Mouse (Mus musculus): ENCODE measurements around the gene Dydc1. TPM values are rescaled to one million over a fixed set of nuclear protein-coding genes. Genes with fewer than 3 reads are reported as not detected.

Dydc1 gene
- polyA plus RNA-seq (2015; fragmentation: Nextera tagmentation; extraction: Ambion mirVana), result not detected in 2 replicates

DNA sequence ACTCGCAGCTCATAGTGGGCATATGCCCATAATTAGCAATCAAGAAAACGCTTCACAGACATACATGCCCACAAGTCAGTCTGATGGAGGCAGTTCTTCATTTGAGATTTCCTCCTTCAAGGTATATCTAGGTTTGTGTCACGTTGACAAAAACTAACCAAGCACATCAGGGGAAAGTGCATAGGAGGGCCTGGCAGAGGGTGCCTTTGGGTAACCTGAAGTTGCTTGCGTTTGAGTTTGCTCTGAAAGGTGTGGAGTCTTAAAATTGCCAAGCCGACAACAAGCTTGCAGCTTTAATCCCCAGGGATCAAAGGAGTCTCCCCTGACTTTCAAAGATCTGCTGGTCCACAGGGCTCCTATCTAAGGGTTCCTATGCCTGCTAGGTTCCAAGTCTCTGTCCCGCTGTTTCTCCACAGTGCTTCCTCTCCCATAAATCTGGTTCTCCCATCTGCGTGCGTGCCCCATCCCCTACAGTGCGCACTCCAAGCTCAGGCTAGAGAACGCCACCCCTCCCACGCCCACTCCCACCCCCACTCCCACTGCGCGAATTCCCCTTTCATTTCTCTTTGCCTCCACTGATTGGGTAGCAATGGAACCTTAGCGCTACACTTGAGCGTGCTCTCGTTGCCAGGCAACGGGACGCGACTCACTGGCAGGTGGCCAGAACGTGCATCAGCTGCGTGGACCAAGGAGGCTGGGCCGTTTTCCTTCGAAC, at the start of gene Dydc1:
Gene Dydc1, plus strand, starts transcription at position 683 of the 715 bp plus-strand sequence.
- Histone ChIP-seq H3K9ac (peak within 1 kb of the TSS; percentile 37), H3K9me3 (no peaks in the 10 kb centered on the region), H3K27me3 (replicated peaks) (0 out of 2 replicates have a peak, but pooled peaks cover 7% of the 10 kb centered on the region), H3K4me1 (peaks cover 6% of the 10 kb centered on the region), H3K27ac (replicated peaks) (no peak within 1 kb of the TSS), H3K4me3 (peak within 1 kb of the TSS; percentile 51), H3K4me2 (peak within 1 kb of the TSS; percentile 80), H3K36me3 (no peaks in the 10 kb centered on the region)
- no peak for ATAC-seq (ENCODE audit: extremely low read depth, insufficient number of reproducible peaks, low FRiP score, low TSS enrichment)
- 13% methylated on average over 23 of the region's 23 CpGs for WGBS

DNA sequence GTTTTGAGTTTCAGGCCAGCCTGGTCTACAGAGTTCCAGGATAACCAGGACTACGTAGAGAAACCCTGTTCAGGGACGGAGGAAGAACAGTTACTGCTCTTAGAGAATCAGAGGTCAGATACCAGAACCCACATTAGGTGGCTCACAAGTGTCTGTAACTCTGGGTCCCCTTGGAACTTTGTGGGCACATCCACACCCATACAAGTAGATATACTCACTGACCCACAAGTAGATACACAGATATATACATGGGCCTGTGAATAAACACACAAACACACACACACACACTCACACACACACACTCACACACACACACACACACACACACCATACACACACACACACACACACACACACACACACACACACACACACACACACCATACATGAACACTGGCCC, 47.6 kb upstream of the Dydc1 start:
- 61% methylated on average over 2 of the region's 2 CpGs for WGBS
- H3K4me1 ChIP-seq, result peaks cover 26% of the 10 kb centered on the region
- H3K4me2 ChIP-seq, result no peak overlapping the region
- H3K9me3 ChIP-seq, result no peaks in the 10 kb centered on the region
- H3K27ac ChIP-seq (replicated peaks), result no peak overlapping the region
- no peak overlapping the region for H3K9ac ChIP-seq
- no peak for ATAC-seq (ENCODE audit: extremely low read depth, insufficient number of reproducible peaks, low FRiP score, low TSS enrichment)
- H3K4me3 ChIP-seq, result no peak overlapping the region
- H3K36me3 ChIP-seq, result no peaks in the 10 kb centered on the region
- no peaks in the 10 kb centered on the region for H3K27me3 ChIP-seq (replicated peaks)

DNA sequence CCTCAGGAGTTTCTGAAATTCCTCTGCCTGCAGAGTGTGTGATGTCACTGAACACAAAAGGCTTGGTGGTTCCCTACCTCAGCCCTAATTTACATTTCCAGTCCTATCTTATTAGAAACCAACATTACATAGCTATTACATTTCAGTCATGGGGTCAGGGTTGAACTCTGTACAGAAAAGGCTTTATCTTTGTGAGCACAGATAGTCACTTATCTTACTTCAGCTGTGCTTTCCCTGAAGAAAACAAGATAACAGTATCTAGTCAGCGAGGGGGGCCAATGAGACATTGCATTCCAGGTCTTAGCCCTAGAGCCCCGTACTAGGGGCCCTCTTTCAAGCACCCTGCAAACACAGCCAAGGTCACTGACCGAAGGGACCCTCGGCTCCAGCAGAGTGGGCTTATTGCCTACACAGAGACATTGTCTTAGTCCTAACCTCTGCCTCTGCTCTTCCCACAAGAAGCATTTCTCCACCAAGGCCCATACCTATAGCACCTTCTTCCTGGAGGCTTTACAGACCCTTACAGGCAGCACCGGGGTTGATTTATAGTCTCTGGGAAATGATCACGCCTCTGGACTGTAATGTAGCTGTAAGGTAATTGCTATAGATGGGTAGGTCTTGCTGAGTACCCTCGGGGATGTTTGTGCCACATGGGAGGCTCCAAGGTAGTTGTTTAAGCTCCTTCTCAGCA, 47.0 kb upstream of the Dydc1 start:
- no peak for ATAC-seq (ENCODE audit: extremely low read depth, insufficient number of reproducible peaks, low FRiP score, low TSS enrichment)
- WGBS, result 26% methylated on average over 7 of the region's 7 CpGs
- H3K9me3 ChIP-seq, result no peaks in the 10 kb centered on the region
- no peak overlapping the region for H3K4me3 ChIP-seq
- H3K9ac ChIP-seq, result no peak overlapping the region
- no peaks in the 10 kb centered on the region for H3K36me3 ChIP-seq
- 0 out of 2 replicates have a peak overlapping the region, but pooled peaks have one; percentile 5 for H3K4me2 ChIP-seq
- H3K27ac ChIP-seq (replicated peaks), result peak overlapping the region; percentile 54
- peaks cover 26% of the 10 kb centered on the region for H3K4me1 ChIP-seq
- H3K27me3 ChIP-seq (replicated peaks), result no peaks in the 10 kb centered on the region

DNA sequence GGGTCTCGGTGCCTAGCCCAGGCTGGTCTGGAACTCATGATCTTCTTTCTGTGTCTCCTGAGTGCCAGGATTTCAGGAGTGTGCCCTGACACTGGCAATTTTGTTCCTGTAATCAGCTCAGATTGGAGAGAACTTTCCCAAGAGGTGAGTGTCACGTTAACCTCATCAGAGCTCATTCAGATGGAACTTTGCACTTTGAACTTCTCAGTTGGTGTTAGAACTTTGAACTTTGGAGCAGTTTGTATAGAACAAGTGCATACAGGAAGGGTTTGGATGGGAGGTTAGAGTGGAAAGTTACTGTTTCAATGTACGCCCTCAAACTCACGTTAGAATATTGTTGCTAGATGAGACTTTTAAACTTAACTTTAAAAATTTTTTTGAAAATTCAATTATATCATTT, 43.4 kb upstream of the Dydc1 start:
- WGBS, result 73% methylated on average over 4 of the region's 4 CpGs
- Histone ChIP-seq H3K9me3 (no peaks in the 10 kb centered on the region), H3K27ac (replicated peaks) (no peak overlapping the region), H3K4me1 (peaks cover 26% of the 10 kb centered on the region), H3K4me3 (no peak overlapping the region), H3K9ac (no peak overlapping the region), H3K4me2 (no peak overlapping the region), H3K36me3 (no peaks in the 10 kb centered on the region), H3K27me3 (replicated peaks) (no peaks in the 10 kb centered on the region)
- ATAC-seq (ENCODE audit: extremely low read depth, insufficient number of reproducible peaks, low FRiP score, low TSS enrichment), result no peak

DNA sequence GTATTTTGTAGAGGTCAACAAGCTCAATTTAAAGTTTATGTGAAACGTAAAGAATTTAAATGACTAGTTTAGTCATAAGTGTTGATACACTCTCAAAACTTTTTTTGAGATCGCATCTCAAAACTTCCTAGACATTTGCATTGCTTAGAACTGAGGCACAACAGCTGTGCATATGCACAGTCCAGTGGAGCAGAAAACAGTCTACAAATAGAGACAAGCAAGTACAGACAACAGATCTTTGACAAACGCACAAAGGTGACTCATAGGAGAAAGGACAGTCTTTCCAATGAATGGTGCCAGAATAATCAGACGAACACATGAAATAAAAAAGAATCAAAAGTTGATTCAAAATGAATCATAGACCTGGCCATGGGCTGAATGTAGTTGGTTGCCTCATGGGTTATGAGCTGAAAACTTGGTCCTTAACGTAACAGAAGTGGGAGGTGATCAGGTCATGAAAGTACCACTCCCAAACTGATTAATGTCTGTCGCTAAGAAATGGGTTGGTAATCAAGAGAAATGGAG, 41.7 kb upstream of the Dydc1 start:
- Histone ChIP-seq H3K27ac (replicated peaks) (no peak overlapping the region), H3K27me3 (replicated peaks) (no peaks in the 10 kb centered on the region), H3K4me3 (no peak overlapping the region), H3K4me2 (no peak overlapping the region), H3K9ac (no peak overlapping the region), H3K9me3 (no peaks in the 10 kb centered on the region), H3K4me1 (peaks cover 11% of the 10 kb centered on the region), H3K36me3 (no peaks in the 10 kb centered on the region)
- 86% methylated on average over 6 of the region's 6 CpGs for WGBS
- ATAC-seq (ENCODE audit: extremely low read depth, insufficient number of reproducible peaks, low FRiP score, low TSS enrichment), result no peak

DNA sequence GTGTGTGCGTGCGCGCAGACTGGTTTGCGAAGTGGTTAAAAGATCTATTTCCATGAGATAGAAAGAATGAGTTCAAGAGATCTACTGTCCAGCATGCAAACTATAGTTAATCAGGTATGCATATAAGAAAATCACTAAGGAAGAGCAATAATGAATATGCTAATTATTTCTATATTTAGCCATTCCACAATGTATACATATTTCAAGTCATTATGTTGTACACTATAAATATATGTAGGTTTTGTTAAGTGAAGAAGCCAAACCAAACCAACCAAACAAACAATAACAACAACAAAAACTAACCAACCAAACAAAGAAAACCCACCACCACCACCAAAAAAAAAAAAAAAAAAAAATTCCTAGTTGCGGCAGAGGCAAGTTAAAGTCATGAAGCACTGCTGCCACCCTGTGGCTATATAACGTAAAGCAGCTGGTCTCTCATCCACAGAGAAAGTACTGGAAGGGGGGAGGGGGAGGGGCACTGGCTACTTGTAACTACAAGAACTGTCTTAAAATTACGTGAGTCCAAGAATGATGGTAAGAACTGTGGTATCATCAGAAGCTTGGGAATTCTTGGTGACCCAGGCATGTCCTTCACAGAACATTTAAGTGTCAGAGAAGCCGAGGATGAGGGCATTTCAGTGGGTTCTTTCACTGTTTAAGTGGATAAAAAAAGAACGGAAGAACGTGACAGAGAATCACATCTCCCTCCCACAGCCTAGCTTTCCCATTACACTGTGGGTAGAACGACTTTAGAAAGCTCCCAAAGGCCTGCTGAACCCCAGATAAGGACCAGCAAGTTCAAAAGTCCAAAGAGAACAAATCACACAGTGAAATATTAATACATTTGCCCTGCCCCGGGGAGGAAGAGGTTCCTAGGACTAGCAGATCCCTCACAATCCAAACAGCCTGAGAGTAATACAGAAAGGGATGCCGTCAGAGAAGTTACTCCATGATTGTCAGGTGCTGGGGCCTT, 39.3 kb upstream of the Dydc1 start:
- H3K27me3 ChIP-seq (replicated peaks), result no peaks in the 10 kb centered on the region
- H3K27ac ChIP-seq (replicated peaks), result no peak overlapping the region
- no peak overlapping the region for H3K9ac ChIP-seq
- no peaks in the 10 kb centered on the region for H3K36me3 ChIP-seq
- no peak for ATAC-seq (ENCODE audit: extremely low read depth, insufficient number of reproducible peaks, low FRiP score, low TSS enrichment)
- H3K4me2 ChIP-seq, result peak overlapping the region; percentile 28; the same call in 1 of the 2 replicates
- no peak overlapping the region for H3K4me3 ChIP-seq
- H3K4me1 ChIP-seq, result 0 out of 2 replicates have a peak, but pooled peaks cover 3% of the 10 kb centered on the region
- H3K9me3 ChIP-seq, result no peaks in the 10 kb centered on the region
- 50% methylated on average over 13 of the region's 13 CpGs for WGBS

DNA sequence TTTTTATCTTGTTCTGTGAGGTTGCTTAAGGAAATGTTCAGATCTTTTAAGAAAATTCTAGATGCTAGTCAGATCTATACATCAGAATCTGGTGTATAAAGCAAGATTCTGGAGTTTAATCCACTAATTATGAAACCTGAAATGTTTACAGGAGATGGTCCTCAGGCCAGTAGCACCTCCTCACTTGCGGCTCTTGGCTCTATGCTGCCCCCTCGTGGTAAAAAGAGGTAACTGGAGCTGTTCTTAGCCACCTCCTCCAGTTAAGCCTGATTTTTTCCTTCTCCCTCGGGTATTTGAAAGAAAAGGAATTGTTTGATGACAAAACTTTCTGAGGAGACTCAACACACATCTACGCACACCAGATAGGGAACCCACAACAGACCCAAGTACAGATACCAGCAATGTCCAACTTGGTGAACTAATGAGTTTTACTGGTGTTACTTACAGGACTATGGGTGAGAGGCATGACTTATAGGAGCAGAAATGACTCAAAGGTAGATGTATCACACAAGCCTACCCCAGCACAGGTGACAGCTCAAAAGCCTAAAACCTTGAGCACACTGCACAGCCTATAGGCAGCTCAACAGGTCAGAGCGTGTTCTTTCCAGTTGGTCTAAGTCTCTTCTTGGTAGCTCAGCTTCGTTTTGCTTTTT, 37.4 kb upstream of the Dydc1 start:
- Histone ChIP-seq H3K4me3 (no peak overlapping the region), H3K4me1 (no peaks in the 10 kb centered on the region), H3K4me2 (no peak overlapping the region), H3K27ac (replicated peaks) (no peak overlapping the region), H3K36me3 (no peaks in the 10 kb centered on the region), H3K27me3 (replicated peaks) (no peaks in the 10 kb centered on the region), H3K9ac (no peak overlapping the region), H3K9me3 (no peaks in the 10 kb centered on the region)
- WGBS, result 31% methylated on average over 6 of the region's 6 CpGs
- no peak; the same call in 1 of the 2 replicates for ATAC-seq (ENCODE audit: extremely low read depth, insufficient number of reproducible peaks, low FRiP score, low TSS enrichment)

DNA sequence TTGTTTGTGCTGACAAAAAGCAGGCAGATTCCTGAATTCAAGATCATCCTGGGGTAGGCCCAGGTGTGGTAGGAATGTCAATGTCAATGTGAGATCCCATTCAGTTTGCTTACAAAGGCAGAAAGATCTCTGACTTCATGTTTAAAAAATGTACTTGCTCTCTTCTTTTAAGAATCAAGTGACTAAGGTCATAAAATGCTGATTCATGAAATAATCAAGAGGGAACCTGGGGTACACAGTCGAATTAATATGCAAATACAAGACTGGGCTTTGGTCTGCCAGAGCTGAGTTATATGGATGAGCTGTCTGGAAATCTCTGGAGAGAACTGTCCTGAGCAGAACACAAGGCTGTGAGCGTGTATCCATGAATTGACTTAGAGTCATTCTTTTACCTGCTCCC, 25.3 kb upstream of the Dydc1 start:
- no peak overlapping the region for H3K9ac ChIP-seq
- 62% methylated on average over 2 of the region's 2 CpGs for WGBS
- H3K4me1 ChIP-seq, result no peaks in the 10 kb centered on the region
- no peaks in the 10 kb centered on the region for H3K27me3 ChIP-seq (replicated peaks)
- ATAC-seq (ENCODE audit: extremely low read depth, insufficient number of reproducible peaks, low FRiP score, low TSS enrichment), result no peak
- H3K27ac ChIP-seq (replicated peaks), result no peak overlapping the region
- H3K4me2 ChIP-seq, result no peak overlapping the region
- peaks cover 4% of the 10 kb centered on the region; the same call in 1 of the 2 replicates for H3K9me3 ChIP-seq
- H3K4me3 ChIP-seq, result no peak overlapping the region
- no peaks in the 10 kb centered on the region for H3K36me3 ChIP-seq

DNA sequence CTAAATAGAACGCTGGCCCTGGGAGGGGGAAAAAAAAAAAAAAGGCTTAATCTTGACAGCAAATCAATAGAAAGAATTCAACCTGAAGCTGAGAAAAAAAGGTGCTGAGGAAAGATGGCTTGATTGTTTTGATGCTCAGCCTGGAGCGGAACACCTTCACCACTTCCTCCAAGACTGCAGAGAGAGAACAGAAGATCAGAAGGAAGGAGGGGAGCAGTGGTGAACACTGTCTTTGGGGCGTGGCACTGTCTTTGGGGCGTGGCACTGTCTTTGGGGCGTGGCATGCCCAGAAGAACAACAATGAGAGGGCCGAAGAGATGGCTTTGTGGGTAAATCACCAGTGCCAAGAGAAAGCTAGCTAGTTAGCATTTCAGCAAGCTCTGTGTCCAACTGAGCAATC, 22.2 kb upstream of the Dydc1 start:
- 61% methylated on average over 6 of the region's 6 CpGs for WGBS
- Histone ChIP-seq H3K4me3 (no peak overlapping the region), H3K27ac (replicated peaks) (no peak overlapping the region), H3K27me3 (replicated peaks) (no peaks in the 10 kb centered on the region), H3K9ac (no peak overlapping the region), H3K36me3 (no peaks in the 10 kb centered on the region), H3K9me3 (peaks cover 4% of the 10 kb centered on the region; the same call in 1 of the 2 replicates), H3K4me2 (no peak overlapping the region), H3K4me1 (no peaks in the 10 kb centered on the region)
- ATAC-seq (ENCODE audit: extremely low read depth, insufficient number of reproducible peaks, low FRiP score, low TSS enrichment), result no peak

DNA sequence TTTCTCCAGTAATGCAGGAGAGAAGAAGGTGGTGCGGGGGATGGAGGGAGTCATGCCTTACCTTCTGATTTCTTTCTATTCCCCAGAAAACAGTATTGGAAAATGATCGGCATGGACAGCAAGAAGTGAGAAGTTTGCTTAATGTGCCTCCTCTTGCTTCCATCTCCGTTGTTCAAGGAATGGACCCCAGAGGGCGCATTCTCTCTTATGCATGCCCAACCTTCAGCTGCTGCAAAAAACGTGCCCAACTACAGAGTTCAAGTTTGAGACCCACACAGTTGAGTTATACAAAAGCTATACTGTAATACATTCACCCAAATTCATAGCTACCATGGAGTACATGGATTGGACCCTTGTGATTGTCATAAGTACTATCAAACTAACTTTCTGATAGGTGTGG, 20.2 kb upstream of the Dydc1 start:
- Histone ChIP-seq H3K9ac (no peak overlapping the region), H3K9me3 (no peaks in the 10 kb centered on the region), H3K4me2 (no peak overlapping the region), H3K27me3 (replicated peaks) (no peaks in the 10 kb centered on the region), H3K27ac (replicated peaks) (no peak overlapping the region), H3K36me3 (no peaks in the 10 kb centered on the region), H3K4me1 (no peaks in the 10 kb centered on the region), H3K4me3 (no peak overlapping the region)
- 60% methylated on average over 5 of the region's 5 CpGs for WGBS
- no peak for ATAC-seq (ENCODE audit: extremely low read depth, insufficient number of reproducible peaks, low FRiP score, low TSS enrichment)
